Mouse (Mus musculus) lung, postnatal 0 days (tissue): ENCODE results near the gene Cd209d. TPM values are rescaled to one million over a fixed set of nuclear protein-coding genes. Genes with fewer than 3 reads are reported as not detected.
"Not testable (repeated sequence)": the region's sequence is repeated elsewhere in the genome, so short reads cannot be mapped to it uniquely, and the experiment has no call there.

Experiments
- ATAC-seq: fragments of 200-750 bp; cut with Nextera tagmentation; 2 replicates; pipeline ENCODE4 v1.8.0; 2017; ENCODE audit warnings: moderate library complexity
- DNase-seq: peaks from one replicate; pipeline ENCODE4 v3.0.0-alpha.2; 2016; ENCODE audit warnings: low spot score
- H3K27ac ChIP-seq: fragments of 300-500 bp; sonication (generic); 2 replicates; pipeline ENCODE4 v1.5.1; 2014; ENCODE audit warnings: antibody characterized with exemption, mild to moderate bottlenecking, low read length, mixed read lengths
- H3K27me3 ChIP-seq: fragments of 300-500 bp; sonication (generic); replicated peaks from 2 replicates; pipeline ENCODE4 v1.6.1; 2014; ENCODE audit warnings: low read length, mixed read lengths; ENCODE audit not compliant: insufficient read depth
- H3K36me3 ChIP-seq: fragments of 300-500 bp; sonication (generic); 2 replicates; pipeline ENCODE4 v1.6.1; 2014; ENCODE audit warnings: low read length, mixed read lengths; ENCODE audit not compliant: insufficient read depth
- H3K4me1 ChIP-seq: fragments of 300-500 bp; sonication (generic); 2 replicates; pipeline ENCODE4 v1.6.1; 2014; ENCODE audit warnings: antibody characterized with exemption, low read depth, low read length, mixed read lengths; ENCODE audit not compliant: insufficient read depth
- H3K4me2 ChIP-seq: fragments of 300-500 bp; sonication (generic); replicated peaks from 2 replicates; pipeline ENCODE4 v1.6.1; 2014; ENCODE audit warnings: low read depth, mild to moderate bottlenecking, low read length, moderate library complexity, mixed read lengths
- H3K4me3 ChIP-seq: fragments of 300-500 bp; sonication (generic); 2 replicates; pipeline ENCODE4 v1.5.1; 2014; ENCODE audit warnings: low read depth, low read length
- H3K9ac ChIP-seq: fragments of 300-500 bp; sonication (generic); replicated peaks from 2 replicates; pipeline ENCODE4 v1.6.1; 2014; ENCODE audit warnings: low read depth, mild to moderate bottlenecking
- H3K9me3 ChIP-seq: fragments of 300-500 bp; sonication (generic); 2 replicates; pipeline ENCODE4 v1.6.1; 2016; ENCODE audit warnings: low read length, mixed read lengths
- CTCF ChIP-seq: IDR thresholded peaks from 2 replicates; pipeline ENCODE4 v1.5.1; 2016; ENCODE audit warnings: antibody characterized with exemption, mild to moderate bottlenecking
- EP300 ChIP-seq: IDR thresholded peaks from 2 replicates; pipeline ENCODE4 v1.6.1; 2016; ENCODE audit warnings: antibody characterized with exemption, mild to moderate bottlenecking, control low read depth
- WGBS: fragments of 180-500 bp; shearing (Covaris S2); extraction: QIAGEN DNeasy Blood & Tissue Kit; methylation state at CpG from one replicate; pipeline ENCODE4 v1.1.7; 2014; 5-methylcytosine and 5-hydroxymethylcytosine counted together
- polyA plus RNA-seq: library from polyadenylated mRNA; unstranded; fragments of >200 nt; fragmentation: Nextera tagmentation; extraction: Ambion mirVana; gene quantifications from 2 replicates; pipeline ENCODE4 v1.2.1, GENCODE M21; 2015

Cd209d gene
- not detected in 2 replicates for polyA plus RNA-seq

GRCm38 (mm10) chr8:3878455-3878854, at the start of gene Cd209d:
TSS of gene Cd209d (minus strand) at chr8:3878555.
- no peaks in the 10 kb centered on the region for H3K9me3 ChIP-seq
- no peaks in the 10 kb centered on the region for H3K4me1 ChIP-seq
- 58% methylated on average over 4 of the region's 4 CpGs for WGBS
- TF ChIP-seq CTCF (no peak), EP300 (no peak)
- DNase-seq (no peak), ATAC-seq (no peak)
- H3K27ac ChIP-seq: no peak within 1 kb of the TSS
- no peak within 1 kb of the TSS for H3K9ac ChIP-seq
- H3K27me3 ChIP-seq: no peaks in the 10 kb centered on the region
- H3K36me3 ChIP-seq: no peaks in the 10 kb centered on the region
- H3K4me2 ChIP-seq: no peak within 1 kb of the TSS
- no peak within 1 kb of the TSS for H3K4me3 ChIP-seq

GRCm38 (mm10) chr8:3926744-3927143, 48.4 kb upstream of the Cd209d start, which contains the start of gene Cd209b:
TSS of gene Cd209b (minus strand) at chr8:3926844.
- no peak for TF ChIP-seq CTCF
- no peak for TF ChIP-seq EP300
- ATAC-seq: no peak

GRCm38 (mm10) chr8:3876121-3876520, 2.2 kb downstream of the Cd209d start:
- ATAC-seq (no peak), DNase-seq (no peak)
- Histone ChIP-seq H3K27me3 (no peaks in the 10 kb centered on the region), H3K4me1 (no peaks in the 10 kb centered on the region), H3K4me3 (no peak overlapping the region), H3K4me2 (no peak overlapping the region), H3K9me3 (no peaks in the 10 kb centered on the region), H3K36me3 (no peaks in the 10 kb centered on the region), H3K9ac (no peak overlapping the region), H3K27ac (no peak overlapping the region)
- 64% methylated on average over 2 of the region's 2 CpGs for WGBS
- no peak for TF ChIP-seq EP300
- TF ChIP-seq CTCF: no peak

More at GRCm38 (mm10) chr8:3926744-3927143, 48.4 kb upstream of the Cd209d start, which contains the start of gene Cd209b:
- Histone ChIP-seq H3K27me3 (no peaks in the 10 kb centered on the region), H3K4me3 (no peak within 1 kb of the TSS), H3K4me1 (no peaks in the 10 kb centered on the region), H3K9me3 (no peaks in the 10 kb centered on the region), H3K4me2 (no peak within 1 kb of the TSS), H3K9ac (no peak within 1 kb of the TSS), H3K27ac (no peak within 1 kb of the TSS), H3K36me3 (no peaks in the 10 kb centered on the region)
- WGBS: 85% methylated on average over 3 of the region's 3 CpGs
- DNase-seq: no peak

GRCm38 (mm10) chr8:3862736-3863135, 15.6 kb downstream of the Cd209d start:
- ATAC-seq, H3K4me2 ChIP-seq, H3K36me3 ChIP-seq, H3K4me3 ChIP-seq, DNase-seq, H3K27me3 ChIP-seq, H3K9ac ChIP-seq, H3K4me1 ChIP-seq, H3K27ac ChIP-seq, H3K9me3 ChIP-seq: not testable (repeated sequence)

- Histone ChIP-seq H3K4me1 (no peaks in the 10 kb centered on the region), H3K9ac (no peak within 1 kb of the TSS), H3K27ac (no peak within 1 kb of the TSS), H3K9me3 (no peaks in the 10 kb centered on the region), H3K27me3 (no peaks in the 10 kb centered on the region), H3K4me3 (no peak within 1 kb of the TSS), H3K4me2 (no peak within 1 kb of the TSS), H3K36me3 (no peaks in the 10 kb centered on the region)
- whole genome bisulfite sequencing: 59% methylated on average over 2 of the region's 2 CpGs
- no peak for DNase-seq
- TF ChIP-seq EP300 (no peak), CTCF (no peak)
- no peak for ATAC-seq
These were observed 24.1 kb downstream of the Cd209d start, which contains the start of gene Cd209e for GRCm38 (mm10) chr8:3854209-3854608. TSS of gene Cd209e (minus strand) at chr8:3854309.

Other genes starting within 250 kb of the Cd209d start
- 87.1 and 94.2 TPM in 2 replicates for gene Stxbp2, start 247.6 kb downstream of the Cd209d start, polyA plus RNA-seq
- not detected in 2 replicates for gene Retn, start 222.8 kb downstream of the Cd209d start, polyA plus RNA-seq
- gene Mcemp1, start 212.8 kb downstream of the Cd209d start, polyA plus RNA-seq: 19.3 and 20.2 TPM in 2 replicates
- 6.9 and 9.1 TPM in 2 replicates for gene Fcor, start 206.2 kb downstream of the Cd209d start, polyA plus RNA-seq
- 29.2 and 30.0 TPM in 2 replicates for gene Trappc5, start 202.3 kb downstream of the Cd209d start, polyA plus RNA-seq
- gene Fcer2a, start 184.4 kb downstream of the Cd209d start, polyA plus RNA-seq: 0.14 and 1.2 TPM in 2 replicates
- gene Clec4g, start 157.9 kb downstream of the Cd209d start, polyA plus RNA-seq: 0.88 and 1.1 TPM in 2 replicates
- gene Cd209a, start 129.6 kb downstream of the Cd209d start, polyA plus RNA-seq: 0.64 and 0.72 TPM in 2 replicates
- not detected in 2 replicates for gene Cd209e, start 24.2 kb downstream of the Cd209d start, polyA plus RNA-seq
- gene Cd209b, start 48.3 kb upstream of the Cd209d start, polyA plus RNA-seq: not detected in 2 replicates
- 0.17 and 0.26 TPM in 2 replicates for gene Cd209c, start 76.2 kb upstream of the Cd209d start, polyA plus RNA-seq
- gene Cd209f, start 227.3 kb upstream of the Cd209d start, polyA plus RNA-seq: not detected in 2 replicates